Mouse (Mus musculus): ENCODE data around the gene Camkk2.

- TF ChIP-seq CTCF (IDR thresholded peaks at IDR 0.05) (no peak), EP300 (IDR thresholded peaks at IDR 0.05) (no peak)
These were observed 91.8 kb downstream of the Camkk2 start for GRCm38 (mm10) chr5:122687391-122687790.
